Mouse (Mus musculus) olfactory bulb, adult 2 months (tissue): ENCODE results near the gene Akr1b8.
"Not testable (repeated sequence)": the region's sequence is repeated elsewhere in the genome, so short reads cannot be mapped to it uniquely, and the experiment has no call there.

Experiments
- CTCF ChIP-seq: fragments of 200-500 bp; IDR thresholded peaks from 2 replicates; pipeline ENCODE4 v1.5.1; 2012; ENCODE audit warnings: low read depth, mild to moderate bottlenecking, low read length, moderate library complexity; ENCODE audit not compliant: insufficient read depth
- POLR2A ChIP-seq: fragments of 200-500 bp; IDR thresholded peaks from 2 replicates; pipeline ENCODE4 v1.6.1; 2012; ENCODE audit warnings: mild to moderate bottlenecking, low read depth, low read length, moderate library complexity; ENCODE audit not compliant: insufficient read depth

DNA sequence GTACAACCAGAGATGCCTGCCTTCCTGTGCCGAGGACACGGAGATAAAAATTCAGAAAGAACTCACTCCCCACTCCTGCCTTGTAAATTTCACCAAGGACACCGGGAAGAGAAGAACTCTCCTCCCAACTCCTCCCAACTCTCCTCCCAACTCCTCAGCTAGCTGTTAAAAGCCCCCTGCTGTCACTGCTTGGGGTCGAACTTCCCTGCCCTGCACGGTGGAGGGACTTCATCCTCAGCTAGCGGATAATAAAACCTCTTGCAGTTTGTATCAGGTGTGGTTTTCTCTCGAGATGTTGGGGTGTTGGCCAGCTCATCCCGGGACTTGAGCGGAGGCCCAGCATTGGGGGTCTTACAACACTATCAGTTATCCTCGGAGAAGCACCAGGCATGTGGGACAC lies 2.4 kb upstream of the Akr1b8 start:
- not testable (repeated sequence) for TF ChIP-seq CTCF, POLR2A
